Mouse (Mus musculus) embryonic facial prominence, embryonic 13.5 days (tissue): ENCODE results near the gene Nop58. TPM values are rescaled to one million over a fixed set of nuclear protein-coding genes. Genes with fewer than 3 reads are reported as not detected.
A peak's percentile ranks its signal among the peaks of the same experiment; 100 is the strongest.

Experiments used
- ATAC-seq: fragments of 200-750 bp; cut with Nextera tagmentation; 2 replicates; pipeline ENCODE4 v1.8.0; 2017; ENCODE audit warnings: low read depth; ENCODE audit not compliant: insufficient number of reproducible peaks, insufficient read depth, low FRiP score, low TSS enrichment
- H3K27ac ChIP-seq: fragments of 300-500 bp; sonication (generic); 2 replicates; pipeline ENCODE4 v1.5.1; 2015; ENCODE audit warnings: moderate library complexity, mild to moderate bottlenecking, inconsistent platforms
- H3K27me3 ChIP-seq: fragments of 300-500 bp; sonication (generic); 2 replicates; pipeline ENCODE4 v1.6.1; 2015; ENCODE audit warnings: mild to moderate bottlenecking, inconsistent platforms
- H3K36me3 ChIP-seq: fragments of 300-500 bp; sonication (generic); 2 replicates; pipeline ENCODE4 v1.6.1; 2015; ENCODE audit warnings: mild to moderate bottlenecking, inconsistent platforms
- H3K4me1 ChIP-seq: fragments of 300-500 bp; sonication (generic); 2 replicates; pipeline ENCODE4 v1.6.1; 2015; ENCODE audit warnings: inconsistent platforms
- H3K4me2 ChIP-seq: fragments of 300-500 bp; sonication (generic); 2 replicates; pipeline ENCODE4 v1.6.1; 2015; ENCODE audit warnings: moderate library complexity, mild to moderate bottlenecking, inconsistent platforms
- H3K4me3 ChIP-seq: fragments of 300-500 bp; sonication (generic); 2 replicates; pipeline ENCODE4 v1.5.1; 2015; ENCODE audit warnings: mild to moderate bottlenecking, inconsistent platforms
- H3K9ac ChIP-seq: fragments of 300-500 bp; sonication (generic); 2 replicates; pipeline ENCODE4 v1.6.1; 2015; ENCODE audit warnings: mild to moderate bottlenecking, inconsistent platforms
- H3K9me3 ChIP-seq: fragments of 300-500 bp; sonication (generic); 2 replicates; pipeline ENCODE4 v1.6.1; 2016; ENCODE audit warnings: inconsistent platforms
- WGBS: fragments of 180-500 bp; shearing (Covaris S2); methylation state at CpG from one replicate; pipeline ENCODE4 v1.1.7; 2015; ENCODE audit warnings: mixed read lengths; 5-methylcytosine and 5-hydroxymethylcytosine counted together
- polyA plus RNA-seq: library from polyadenylated mRNA; unstranded; fragments of >200 nt; fragmentation: Nextera tagmentation; extraction: Ambion mirVana; gene quantifications from 2 replicates; pipeline ENCODE4 v1.2.1, GENCODE M21; 2015

Nop58 gene
- polyA plus RNA-seq, 1 experiment from 2014 or later = 277 TPM

DNA sequence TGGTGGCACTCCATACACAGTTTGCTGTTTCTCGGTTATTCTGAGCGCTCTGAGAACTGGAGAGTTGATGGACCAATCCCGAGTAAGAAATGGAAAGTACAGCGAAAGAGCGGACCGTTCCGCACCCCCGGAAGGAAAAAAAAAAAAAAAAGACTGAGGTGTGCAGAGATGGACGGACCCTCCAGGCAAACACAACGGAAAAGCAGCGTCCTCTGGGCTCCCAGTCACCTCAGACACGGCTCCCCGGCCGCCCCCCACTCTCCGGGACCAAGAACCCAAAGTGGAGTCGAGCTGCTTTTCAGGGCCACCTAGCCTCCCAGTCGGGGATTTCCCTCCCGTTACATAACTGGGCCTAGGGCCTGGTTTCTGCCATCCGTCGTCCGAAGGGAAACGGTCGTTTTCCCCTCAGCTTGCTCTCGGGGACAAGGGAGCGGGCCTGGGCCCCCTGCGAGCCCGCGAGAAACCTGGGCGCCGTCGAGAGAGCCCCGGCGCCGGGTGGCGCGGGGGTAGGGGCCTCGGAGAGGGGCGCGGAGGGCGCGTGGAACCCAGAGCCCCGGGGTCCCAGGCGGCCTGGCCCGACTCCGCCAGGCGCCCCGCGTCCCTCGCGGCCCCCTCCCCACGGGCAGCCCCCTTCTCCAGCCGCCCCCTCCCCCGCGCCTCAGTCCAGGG lies 14.7 kb upstream of the Nop58 start:
- peak; percentile 72; the same call in 1 of the 2 replicates for ATAC-seq
- Histone ChIP-seq H3K27me3 (no peaks in the 10 kb centered on the region), H3K4me2 (peak overlapping the region; percentile 84), H3K4me1 (peaks cover 10% of the 10 kb centered on the region; the same call in 1 of the 2 replicates), H3K4me3 (peak overlapping the region; percentile 98), H3K9ac (peak overlapping the region; percentile 99), H3K36me3 (no peaks in the 10 kb centered on the region), H3K9me3 (no peaks in the 10 kb centered on the region), H3K27ac (peak overlapping the region; percentile 97)
- under 1% methylated on average over 48 of the region's 54 CpGs for WGBS

DNA sequence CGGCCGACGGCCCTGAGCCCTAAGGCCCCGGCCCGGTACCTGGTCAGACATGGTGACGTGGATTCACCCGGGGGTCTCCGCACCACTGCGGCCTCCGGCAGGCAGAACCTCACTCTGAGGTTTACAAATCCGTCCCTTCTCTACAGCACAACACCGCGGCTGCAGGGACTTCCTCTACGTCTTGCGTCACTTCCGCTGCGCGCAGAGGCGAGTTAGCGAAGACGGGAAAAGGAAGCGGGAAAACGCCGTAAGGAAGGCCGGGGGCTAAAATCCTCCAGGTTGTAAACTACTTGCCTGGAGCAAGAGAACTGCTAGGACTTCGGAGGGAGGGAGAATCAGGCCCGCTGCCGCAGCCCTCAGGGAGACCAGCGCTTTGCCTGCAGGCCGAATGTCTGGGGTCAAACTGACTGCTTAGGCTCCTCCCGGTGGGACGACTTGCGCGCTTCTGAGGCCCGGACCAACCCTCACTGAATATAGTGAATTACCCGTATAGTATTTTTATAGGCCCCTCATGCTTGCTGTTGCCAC lies 14.1 kb upstream of the Nop58 start, which contains the start of gene Sumo1:
Gene Sumo1, minus strand, starts transcription at position 194 of the 528 bp plus-strand sequence.
- WGBS = under 1% methylated on average over 36 of the region's 36 CpGs
- H3K4me2 ChIP-seq = peak within 1 kb of the TSS; percentile 84

DNA sequence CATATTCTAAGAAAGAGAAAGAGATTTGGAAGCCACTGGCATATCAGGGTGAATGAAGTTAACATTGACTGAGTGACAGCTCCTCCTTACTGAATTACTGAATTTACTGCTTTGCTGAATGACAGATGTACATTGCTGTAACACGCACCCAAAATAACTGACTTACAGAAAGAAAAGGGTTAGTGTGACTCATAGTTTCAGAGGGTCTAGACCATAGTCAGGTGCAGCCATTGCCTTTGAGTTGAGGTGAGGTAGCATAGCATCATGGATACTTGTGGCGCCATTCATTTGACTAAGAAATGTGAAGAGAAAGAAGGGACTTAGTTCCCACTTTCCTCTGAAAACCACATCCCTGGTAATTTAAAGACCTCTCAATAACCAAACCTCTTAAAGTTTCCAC lies 11.1 kb upstream of the Nop58 start:
- 0 out of 2 replicates have a peak, but pooled peaks cover 3% of the 10 kb centered on the region for H3K36me3 ChIP-seq
- no peak overlapping the region for H3K9ac ChIP-seq
- H3K4me3 ChIP-seq = no peak overlapping the region
- H3K9me3 ChIP-seq = no peaks in the 10 kb centered on the region
- no peak overlapping the region for H3K27ac ChIP-seq
- no peaks in the 10 kb centered on the region for H3K27me3 ChIP-seq
- no peak overlapping the region for H3K4me2 ChIP-seq
- peaks cover 5% of the 10 kb centered on the region; the same call in 1 of the 2 replicates for H3K4me1 ChIP-seq
- 95% methylated on average over 2 of the region's 2 CpGs for WGBS
- no peak for ATAC-seq

More for the DNA sequence above, 14.1 kb upstream of the Nop58 start, which contains the start of gene Sumo1:
- peak within 1 kb of the TSS; percentile 98 for H3K4me3 ChIP-seq
- H3K27ac ChIP-seq = peak within 1 kb of the TSS; percentile 97
- H3K4me1 ChIP-seq = peaks cover 10% of the 10 kb centered on the region; the same call in 1 of the 2 replicates
- H3K27me3 ChIP-seq = no peaks in the 10 kb centered on the region
- peak; percentile 88 for ATAC-seq
- 0 out of 2 replicates have a peak, but pooled peaks cover 3% of the 10 kb centered on the region for H3K36me3 ChIP-seq
- no peaks in the 10 kb centered on the region for H3K9me3 ChIP-seq
- peak within 1 kb of the TSS; percentile 99 for H3K9ac ChIP-seq

DNA sequence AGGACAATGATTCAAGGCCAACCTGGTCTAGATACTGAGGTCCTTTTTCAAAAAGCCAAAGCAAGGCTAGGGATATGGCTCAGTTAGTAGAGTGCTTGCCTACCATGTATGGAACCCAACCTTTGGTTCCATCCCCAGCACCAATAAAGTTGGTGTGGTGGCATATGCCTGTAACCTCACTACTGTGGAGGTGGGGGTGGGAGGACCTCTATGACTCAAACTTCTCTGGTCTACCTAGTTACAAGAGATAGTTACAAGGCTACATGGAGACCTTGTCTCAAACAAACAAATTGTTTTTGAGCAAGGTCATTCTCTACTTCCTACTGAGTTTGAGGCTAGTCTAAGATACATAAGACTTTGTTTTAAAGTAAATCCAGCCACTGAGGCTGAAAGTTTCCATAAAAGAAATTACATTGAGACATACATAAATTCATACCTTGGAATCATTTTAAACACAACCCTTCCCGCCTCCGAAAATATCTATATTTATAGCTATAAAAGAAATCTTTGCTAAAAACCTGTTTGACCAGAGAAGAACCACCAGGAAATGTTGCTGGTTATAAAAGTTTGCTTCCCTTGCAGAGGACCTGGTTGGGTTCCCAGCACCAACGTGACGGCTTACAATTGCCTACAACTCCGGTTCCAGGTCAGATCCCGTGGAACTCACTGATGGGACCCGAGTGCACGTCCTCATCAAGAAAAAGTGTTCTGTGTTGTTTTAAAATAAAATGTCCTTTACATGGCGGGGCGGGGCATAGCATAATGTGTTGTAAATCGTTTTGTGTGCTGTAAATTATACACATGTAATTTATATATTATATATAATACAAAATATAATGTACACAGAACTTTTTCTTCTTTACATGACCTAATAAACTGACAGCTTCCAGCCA lies 599 bp upstream of the Nop58 start:
- WGBS = 10% methylated on average over 11 of the region's 11 CpGs
- peak; percentile 53 for ATAC-seq
- peaks cover 17% of the 10 kb centered on the region for H3K4me1 ChIP-seq
- peak overlapping the region; percentile 72 for H3K9ac ChIP-seq
- no peaks in the 10 kb centered on the region for H3K9me3 ChIP-seq
- H3K27me3 ChIP-seq = no peaks in the 10 kb centered on the region; the same call in 1 of the 2 replicates
- H3K36me3 ChIP-seq = no peaks in the 10 kb centered on the region
- peak overlapping the region; percentile 75 for H3K4me2 ChIP-seq
- peak overlapping the region; percentile 87 for H3K4me3 ChIP-seq
- H3K27ac ChIP-seq = peak overlapping the region; percentile 78

DNA sequence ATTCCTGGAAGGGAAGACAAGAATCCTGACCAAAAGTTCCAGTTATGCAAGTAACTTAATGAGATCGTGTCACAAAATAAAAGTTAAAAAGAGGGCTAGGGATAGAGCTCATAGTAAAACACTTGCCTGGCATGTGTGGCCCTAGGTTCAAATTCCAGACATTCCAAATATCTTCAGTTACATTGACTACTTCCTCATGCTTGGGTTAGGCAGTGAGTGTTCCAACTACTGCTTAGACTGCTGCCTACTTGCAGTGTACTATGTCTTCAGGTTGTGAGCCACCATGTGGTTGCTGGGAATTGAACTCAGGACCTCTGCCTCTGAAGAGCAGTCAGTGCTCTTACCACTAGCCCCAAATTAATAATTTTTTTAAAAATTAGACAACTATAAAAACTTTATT lies 2.7 kb downstream of the Nop58 start:
- no peak overlapping the region for H3K27ac ChIP-seq
- ATAC-seq = no peak
- H3K27me3 ChIP-seq = no peaks in the 10 kb centered on the region
- WGBS = 41% methylated on average over 1 of the region's 1 CpGs
- H3K9ac ChIP-seq = no peak overlapping the region
- no peaks in the 10 kb centered on the region for H3K9me3 ChIP-seq
- H3K4me2 ChIP-seq = peak overlapping the region; percentile 92
- no peak overlapping the region for H3K4me3 ChIP-seq
- peaks cover 17% of the 10 kb centered on the region for H3K4me1 ChIP-seq
- H3K36me3 ChIP-seq = peaks cover 16% of the 10 kb centered on the region

DNA sequence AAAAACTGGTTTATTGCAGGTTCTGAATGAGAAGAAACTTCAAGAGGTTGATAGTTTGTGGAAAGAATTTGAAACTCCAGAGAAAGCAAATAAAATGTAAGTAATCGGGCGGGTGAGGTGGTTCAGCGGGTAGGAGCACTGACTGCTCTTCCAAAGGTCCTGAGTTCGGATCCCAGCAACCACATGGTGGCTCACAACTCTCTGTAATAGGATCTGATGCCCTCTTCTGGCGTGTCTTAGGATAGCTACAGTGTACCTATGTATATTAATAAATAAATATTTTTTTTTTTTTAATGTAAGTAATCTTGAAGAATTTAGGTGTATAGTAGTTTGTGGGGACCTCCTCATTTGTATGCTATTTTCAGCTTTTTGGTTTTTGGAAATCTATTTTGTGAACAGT lies 5.7 kb downstream of the Nop58 start:
- no peak for ATAC-seq
- H3K9me3 ChIP-seq = no peaks in the 10 kb centered on the region
- no peak overlapping the region for H3K9ac ChIP-seq
- peaks cover 17% of the 10 kb centered on the region for H3K4me1 ChIP-seq
- 84% methylated on average over 5 of the region's 5 CpGs for WGBS
- H3K4me3 ChIP-seq = no peak overlapping the region
- H3K27me3 ChIP-seq = no peaks in the 10 kb centered on the region
- H3K36me3 ChIP-seq = peaks cover 34% of the 10 kb centered on the region
- H3K4me2 ChIP-seq = no peak overlapping the region
- no peak overlapping the region for H3K27ac ChIP-seq

DNA sequence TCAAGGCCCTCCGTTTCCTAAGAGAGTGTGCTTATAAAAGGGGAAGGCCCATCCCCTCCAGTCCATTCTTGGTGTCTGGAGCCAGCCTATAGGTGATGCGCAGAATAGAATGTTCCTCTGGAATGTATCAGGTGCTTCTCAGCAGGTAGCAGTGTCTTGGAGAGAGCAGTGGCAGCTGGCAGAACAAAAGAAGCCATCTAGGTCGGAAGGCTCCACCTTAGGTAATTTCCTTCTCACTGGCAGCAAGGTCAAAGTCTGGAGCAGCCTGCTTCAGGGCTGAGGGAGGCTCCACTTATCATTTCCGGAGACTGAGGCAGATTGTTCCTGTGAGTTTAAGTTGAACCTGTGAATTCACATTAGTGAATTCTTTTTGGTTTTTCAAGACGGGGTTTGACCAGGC lies 13.0 kb downstream of the Nop58 start:
- Histone ChIP-seq H3K4me3 (no peak overlapping the region), H3K4me2 (no peak overlapping the region), H3K9me3 (no peaks in the 10 kb centered on the region), H3K9ac (no peak overlapping the region), H3K27me3 (no peaks in the 10 kb centered on the region), H3K27ac (no peak overlapping the region), H3K4me1 (no peaks in the 10 kb centered on the region), H3K36me3 (peaks cover 73% of the 10 kb centered on the region)
- 86% methylated on average over 5 of the region's 5 CpGs for WGBS
- ATAC-seq = no peak

DNA sequence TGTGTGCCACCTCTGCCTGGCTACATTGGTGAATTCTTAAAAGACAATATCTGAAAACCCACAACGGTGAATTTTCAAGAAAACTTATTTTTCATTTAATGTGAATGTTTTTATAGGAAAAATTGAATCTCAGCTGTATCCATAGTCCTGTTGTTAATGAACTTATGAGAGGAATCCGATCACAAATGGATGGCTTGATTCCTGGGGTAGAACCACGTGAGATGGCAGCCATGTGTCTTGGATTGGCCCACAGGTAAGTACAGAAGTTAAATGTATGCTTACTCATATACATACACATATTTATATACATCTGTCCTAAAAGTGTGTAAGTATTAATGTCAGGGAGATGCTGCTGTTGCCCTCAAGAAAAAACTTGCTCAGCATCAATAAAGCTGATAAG lies 13.4 kb downstream of the Nop58 start:
- Histone ChIP-seq H3K9me3 (no peaks in the 10 kb centered on the region), H3K27me3 (no peaks in the 10 kb centered on the region), H3K4me3 (no peak overlapping the region), H3K4me2 (no peak overlapping the region), H3K27ac (no peak overlapping the region), H3K36me3 (peaks cover 70% of the 10 kb centered on the region), H3K9ac (no peak overlapping the region), H3K4me1 (no peaks in the 10 kb centered on the region)
- WGBS = 96% methylated on average over 3 of the region's 3 CpGs
- ATAC-seq = no peak

DNA sequence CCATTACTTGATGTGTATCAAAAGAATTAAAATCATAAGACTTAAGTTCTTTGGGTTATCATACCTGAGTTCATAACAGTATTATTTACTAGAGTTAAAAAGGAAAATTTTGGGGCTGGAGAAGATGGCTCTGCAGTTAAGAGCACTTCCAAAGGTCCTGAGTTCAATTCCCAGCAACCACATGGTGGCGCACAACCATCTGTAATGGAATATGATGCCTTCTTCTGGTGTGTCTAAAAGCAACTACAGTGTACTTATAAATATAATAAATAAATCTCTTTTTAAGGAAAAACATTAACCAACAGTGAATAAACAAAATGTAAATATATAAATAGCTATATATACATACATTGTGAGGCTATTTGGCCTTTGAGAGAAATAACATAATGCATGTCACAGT lies 17.0 kb downstream of the Nop58 start:
- ATAC-seq = no peak
- Histone ChIP-seq H3K4me2 (no peak overlapping the region), H3K9me3 (no peaks in the 10 kb centered on the region), H3K27me3 (no peaks in the 10 kb centered on the region), H3K27ac (no peak overlapping the region), H3K4me3 (no peak overlapping the region), H3K9ac (no peak overlapping the region), H3K4me1 (no peaks in the 10 kb centered on the region), H3K36me3 (peaks cover 74% of the 10 kb centered on the region)
- 92% methylated on average over 1 of the region's 1 CpGs for WGBS

DNA sequence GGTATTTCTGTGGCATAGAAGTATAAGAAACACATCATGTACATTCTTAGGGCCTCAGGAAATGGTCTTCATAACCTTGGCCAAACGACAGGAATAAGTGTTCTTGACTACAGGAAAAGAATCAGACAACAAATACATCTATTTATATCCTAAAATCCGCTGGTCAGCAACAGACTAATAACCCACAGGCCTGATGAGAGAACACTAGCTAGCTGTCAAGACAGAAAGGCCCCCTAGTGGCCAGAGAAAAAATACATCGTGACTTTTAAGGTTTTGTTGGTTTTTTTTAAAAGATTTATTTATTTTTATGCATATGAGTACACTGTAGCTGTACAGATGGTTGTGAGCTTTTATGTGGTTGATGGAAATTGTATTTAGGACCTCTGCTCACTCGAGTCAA lies 35.1 kb downstream of the Nop58 start:
- Histone ChIP-seq H3K4me2 (no peak overlapping the region), H3K27ac (no peak overlapping the region), H3K27me3 (no peaks in the 10 kb centered on the region), H3K36me3 (peaks cover 45% of the 10 kb centered on the region), H3K4me3 (no peak overlapping the region), H3K4me1 (no peaks in the 10 kb centered on the region), H3K9ac (no peak overlapping the region), H3K9me3 (no peaks in the 10 kb centered on the region)
- 50% methylated on average over 4 of the region's 4 CpGs for WGBS
- no peak for ATAC-seq

DNA sequence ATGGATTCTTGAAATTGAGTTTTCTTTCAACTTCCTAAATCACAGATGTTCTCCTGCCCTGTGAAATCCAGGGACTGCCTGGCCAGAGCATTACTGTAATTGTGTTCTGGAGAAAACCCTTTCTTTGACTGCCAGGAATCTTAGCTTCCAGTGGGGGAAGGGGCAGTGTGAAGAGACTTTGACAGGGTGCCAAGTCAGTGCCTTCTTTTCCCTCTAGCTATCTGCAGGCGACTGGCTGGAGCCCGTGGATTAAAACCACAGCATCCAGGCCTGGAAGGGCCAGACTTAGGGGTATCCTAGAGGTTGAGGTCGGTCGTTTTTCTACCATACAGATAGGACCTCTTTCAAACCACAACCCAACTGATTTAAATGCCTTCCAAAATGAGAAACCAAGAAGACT lies 40.9 kb downstream of the Nop58 start:
- H3K36me3 ChIP-seq = peaks cover 11% of the 10 kb centered on the region; the same call in 1 of the 2 replicates
- no peak for ATAC-seq
- H3K27me3 ChIP-seq = no peaks in the 10 kb centered on the region
- H3K9me3 ChIP-seq = no peaks in the 10 kb centered on the region
- H3K27ac ChIP-seq = 0 out of 2 replicates have a peak overlapping the region, but pooled peaks have one; percentile 5
- H3K4me1 ChIP-seq = 0 out of 2 replicates have a peak, but pooled peaks cover 4% of the 10 kb centered on the region
- H3K4me2 ChIP-seq = no peak overlapping the region
- H3K4me3 ChIP-seq = no peak overlapping the region
- H3K9ac ChIP-seq = no peak overlapping the region
- WGBS = 38% methylated on average over 4 of the region's 4 CpGs
